Mouse (Mus musculus) embryonic facial prominence, embryonic 12.5 days (tissue): Measurements from ENCODE around the gene Nr2f1. TPM values are rescaled to one million over a fixed set of nuclear protein-coding genes. Genes with fewer than 3 reads are reported as not detected.

Experiments
- ATAC-seq: fragments of 200-750 bp; cut with Nextera tagmentation; 2 replicates; pipeline ENCODE4 v1.8.0; 2017; ENCODE audit not compliant: insufficient number of reproducible peaks, insufficient read depth, low FRiP score, low TSS enrichment
- H3K27ac ChIP-seq: fragments of 300-500 bp; sonication (generic); 2 replicates; pipeline ENCODE4 v1.5.1; 2016; ENCODE audit warnings: mild to moderate bottlenecking
- H3K27me3 ChIP-seq: fragments of 300-500 bp; sonication (generic); 2 replicates; pipeline ENCODE4 v1.6.1; 2016; ENCODE audit warnings: mild to moderate bottlenecking, moderate library complexity
- H3K36me3 ChIP-seq: fragments of 300-500 bp; sonication (generic); 2 replicates; pipeline ENCODE4 v1.6.1; 2016; ENCODE audit warnings: mild to moderate bottlenecking
- H3K4me1 ChIP-seq: fragments of 300-500 bp; sonication (generic); 2 replicates; pipeline ENCODE4 v1.6.1; 2016
- H3K4me2 ChIP-seq: fragments of 300-500 bp; sonication (generic); replicated peaks from 2 replicates; pipeline ENCODE4 v1.6.1; 2016; ENCODE audit warnings: mild to moderate bottlenecking, moderate library complexity
- H3K4me3 ChIP-seq: fragments of 300-500 bp; sonication (generic); 2 replicates; pipeline ENCODE4 v1.5.1; 2016; ENCODE audit warnings: mild to moderate bottlenecking
- H3K9ac ChIP-seq: fragments of 300-500 bp; sonication (generic); 2 replicates; pipeline ENCODE4 v1.6.1; 2016; ENCODE audit warnings: mild to moderate bottlenecking, moderate library complexity
- H3K9me3 ChIP-seq: fragments of 300-500 bp; sonication (generic); 2 replicates; pipeline ENCODE4 v1.6.1; 2016; ENCODE audit warnings: mild to moderate bottlenecking, moderate library complexity
- WGBS: fragments of 180-500 bp; shearing (Covaris S2); methylation state at CpG from one replicate; pipeline ENCODE4 v1.1.7; 2016; 5-methylcytosine and 5-hydroxymethylcytosine counted together
- polyA plus RNA-seq: library from polyadenylated mRNA; unstranded; fragments of >200 nt; fragmentation: Nextera tagmentation; extraction: Ambion mirVana; gene quantifications from 2 replicates; pipeline ENCODE4 v1.2.1, GENCODE M21; 2016

Nr2f1 gene
- polyA plus RNA-seq, 1 experiment from 2014 or later = 46.5 TPM

GRCm38 (mm10) chr13:78177381-78177950, 22.1 kb downstream of the Nr2f1 start:
- no peak overlapping the region for H3K4me3 ChIP-seq

GRCm38 (mm10) chr13:78175821-78176380, 23.7 kb downstream of the Nr2f1 start:
- H3K27me3 ChIP-seq = peaks cover 58% of the 10 kb centered on the region
- no peak overlapping the region for H3K27ac ChIP-seq
- H3K4me1 ChIP-seq = peaks cover 5% of the 10 kb centered on the region; the same call in 1 of the 2 replicates
- H3K36me3 ChIP-seq = no peaks in the 10 kb centered on the region
- WGBS = 4% methylated on average over 8 of the region's 8 CpGs
- no peak overlapping the region for H3K4me3 ChIP-seq
- H3K9ac ChIP-seq = no peak overlapping the region
- no peaks in the 10 kb centered on the region for H3K9me3 ChIP-seq
- no peak overlapping the region for H3K4me2 ChIP-seq
- no peak for ATAC-seq

More at GRCm38 (mm10) chr13:78177381-78177950, 22.1 kb downstream of the Nr2f1 start:
- WGBS = 30% methylated on average over 5 of the region's 5 CpGs
- H3K27me3 ChIP-seq = peaks cover 49% of the 10 kb centered on the region
- H3K9ac ChIP-seq = no peak overlapping the region
- ATAC-seq = no peak
- peaks cover 16% of the 10 kb centered on the region; the same call in 1 of the 2 replicates for H3K4me1 ChIP-seq
- H3K9me3 ChIP-seq = no peaks in the 10 kb centered on the region
- H3K36me3 ChIP-seq = no peaks in the 10 kb centered on the region
- H3K27ac ChIP-seq = no peak overlapping the region
- H3K4me2 ChIP-seq = no peak overlapping the region

- H3K9me3 ChIP-seq = no peaks in the 10 kb centered on the region
- ATAC-seq = no peak
- WGBS = 0% methylated on average over 1 of the region's 1 CpGs
- H3K4me3 ChIP-seq = no peak overlapping the region
- H3K36me3 ChIP-seq = no peaks in the 10 kb centered on the region
- 0 out of 2 replicates have a peak, but pooled peaks cover 4% of the 10 kb centered on the region for H3K4me1 ChIP-seq
- no peak overlapping the region for H3K9ac ChIP-seq
- no peak overlapping the region for H3K4me2 ChIP-seq
- no peak overlapping the region for H3K27ac ChIP-seq
- peaks cover 62% of the 10 kb centered on the region for H3K27me3 ChIP-seq
Observed at GRCm38 (mm10) chr13:78174891-78175290, 24.7 kb downstream of the Nr2f1 start.

GRCm38 (mm10) chr13:78174191-78174590, 25.4 kb downstream of the Nr2f1 start:
- H3K4me3 ChIP-seq = no peak overlapping the region
- H3K36me3 ChIP-seq = no peaks in the 10 kb centered on the region
- no peak for ATAC-seq
- WGBS = 4% methylated on average over 3 of the region's 3 CpGs
- H3K4me2 ChIP-seq = no peak overlapping the region
- H3K9ac ChIP-seq = no peak overlapping the region
- peaks cover 62% of the 10 kb centered on the region for H3K27me3 ChIP-seq
- no peaks in the 10 kb centered on the region for H3K9me3 ChIP-seq
- H3K4me1 ChIP-seq = no peaks in the 10 kb centered on the region
- no peak overlapping the region for H3K27ac ChIP-seq

- WGBS = 1% methylated on average over 3 of the region's 3 CpGs
- H3K4me1 ChIP-seq = no peaks in the 10 kb centered on the region
- H3K9me3 ChIP-seq = no peaks in the 10 kb centered on the region
- no peaks in the 10 kb centered on the region for H3K36me3 ChIP-seq
- no peak overlapping the region for H3K4me2 ChIP-seq
- no peak overlapping the region for H3K27ac ChIP-seq
- no peak overlapping the region for H3K4me3 ChIP-seq
- no peak for ATAC-seq
- H3K9ac ChIP-seq = no peak overlapping the region
- H3K27me3 ChIP-seq = peaks cover 55% of the 10 kb centered on the region
Observed at GRCm38 (mm10) chr13:78172861-78173260, 26.7 kb downstream of the Nr2f1 start.

- Histone ChIP-seq H3K27ac (no peak overlapping the region), H3K4me2 (peak overlapping the region; percentile 30; the same call in 1 of the 2 replicates), H3K9me3 (no peaks in the 10 kb centered on the region), H3K27me3 (peaks cover 49% of the 10 kb centered on the region), H3K36me3 (no peaks in the 10 kb centered on the region), H3K4me3 (no peak overlapping the region), H3K4me1 (no peaks in the 10 kb centered on the region), H3K9ac (no peak overlapping the region)
- no peak for ATAC-seq
- 3% methylated on average over 17 of the region's 17 CpGs for WGBS
Observed at GRCm38 (mm10) chr13:78171984-78172636, 27.4 kb downstream of the Nr2f1 start.

- Histone ChIP-seq H3K4me2 (peak overlapping the region; percentile 30; the same call in 1 of the 2 replicates), H3K4me3 (peak overlapping the region; percentile 10; the same call in 1 of the 2 replicates), H3K36me3 (no peaks in the 10 kb centered on the region), H3K27me3 (peaks cover 47% of the 10 kb centered on the region), H3K9me3 (no peaks in the 10 kb centered on the region), H3K4me1 (no peaks in the 10 kb centered on the region), H3K9ac (no peak overlapping the region), H3K27ac (no peak overlapping the region)
- no peak for ATAC-seq
- under 1% methylated on average over 15 of the region's 15 CpGs for WGBS
Observed at GRCm38 (mm10) chr13:78171320-78171719, 28.2 kb downstream of the Nr2f1 start.

GRCm38 (mm10) chr13:78168166-78168565, 31.4 kb downstream of the Nr2f1 start:
- Histone ChIP-seq H3K4me1 (no peaks in the 10 kb centered on the region), H3K4me2 (no peak overlapping the region), H3K9ac (no peak overlapping the region), H3K9me3 (no peaks in the 10 kb centered on the region), H3K36me3 (no peaks in the 10 kb centered on the region), H3K27me3 (peaks cover 44% of the 10 kb centered on the region), H3K4me3 (no peak overlapping the region), H3K27ac (no peak overlapping the region)
- WGBS = 33% methylated on average over 4 of the region's 4 CpGs
- ATAC-seq = no peak

GRCm38 (mm10) chr13:78164941-78165340, 34.6 kb downstream of the Nr2f1 start:
- Histone ChIP-seq H3K4me2 (no peak overlapping the region), H3K4me1 (no peaks in the 10 kb centered on the region), H3K36me3 (no peaks in the 10 kb centered on the region), H3K4me3 (no peak overlapping the region), H3K27ac (no peak overlapping the region), H3K27me3 (peaks cover 22% of the 10 kb centered on the region), H3K9me3 (no peaks in the 10 kb centered on the region), H3K9ac (no peak overlapping the region)
- no peak for ATAC-seq

- ATAC-seq = peak; percentile 93
- Histone ChIP-seq H3K9me3 (no peaks in the 10 kb centered on the region), H3K4me3 (peak overlapping the region; percentile 67), H3K4me2 (peak overlapping the region; percentile 93), H3K27me3 (peaks cover 15% of the 10 kb centered on the region), H3K36me3 (no peaks in the 10 kb centered on the region), H3K4me1 (no peaks in the 10 kb centered on the region), H3K9ac (peak overlapping the region; percentile 63), H3K27ac (peak overlapping the region; percentile 79)
- WGBS = under 1% methylated on average over 83 of the region's 86 CpGs
Observed at GRCm38 (mm10) chr13:78163087-78163958, 36.2 kb downstream of the Nr2f1 start.

- H3K36me3 ChIP-seq = no peaks in the 10 kb centered on the region
- no peak overlapping the region for H3K4me2 ChIP-seq
- no peak for ATAC-seq
- no peak overlapping the region for H3K27ac ChIP-seq
- no peak overlapping the region for H3K9ac ChIP-seq
- H3K4me3 ChIP-seq = no peak overlapping the region
- H3K4me1 ChIP-seq = no peaks in the 10 kb centered on the region
- peaks cover 15% of the 10 kb centered on the region for H3K27me3 ChIP-seq
- no peaks in the 10 kb centered on the region for H3K9me3 ChIP-seq
- 56% methylated on average over 2 of the region's 2 CpGs for WGBS
Observed at GRCm38 (mm10) chr13:78162149-78162548, 37.4 kb downstream of the Nr2f1 start.
